9 mouse cellular contexts compared by ENCODE assay signal in genomic region chr2:165529106-165529505, GRCm38 (mm10). TPM values are rescaled to one million over a fixed set of nuclear protein-coding genes. Genes with fewer than 3 reads are reported as not detected.
DNase-seq lines count a peak whose midpoint lies in the region; ATAC-seq lines count a peak whose summit lies in the region.
"Had no signal": no experiment of that assay in that cellular context is flagged by ENCODE, and none has a peak within 500 bp of the region (broad histone marks: within the 10 kb centered on the region; RNA-seq: fewer than 3 reads in every experiment).

No protein-coding gene starts in this region.

- H3K4me2 ChIP-seq in midbrain, embryonic 16.5 days (ENCODE audit: low read length): no peak overlapping the region
- no peak overlapping the region for H3K4me2 ChIP-seq in hindbrain, embryonic 15.5 days
- H3K4me2 ChIP-seq: heart, embryonic 13.5 days had no signal

- no peak overlapping the region for H3K4me3 ChIP-seq in midbrain, embryonic 10.5 days
- H3K4me3 ChIP-seq in midbrain, embryonic 16.5 days (ENCODE audit: low read depth, low read length): no peak overlapping the region
- H3K4me3 ChIP-seq in hindbrain, embryonic 15.5 days: no peak overlapping the region
- H3K4me3 ChIP-seq: heart, embryonic 13.5 days had no signal

- DNase-seq in midbrain, embryonic 10.5 days (ENCODE audit: low spot score): peak; percentile 73
- DNase-seq in adrenal gland, adult 8-10 months: peak; percentile 8
- DNase-seq in embryo, embryonic 10.5 days (ENCODE audit: low spot score): peak; percentile 87
- DNase-seq in lung, adult 18-20 months: peak; percentile 34 to 40
- DNase-seq in retina, embryonic 14.5 days (ENCODE audit: low spot score): peak; percentile 86
- peak; percentile 73 for DNase-seq in urinary bladder, postnatal 25 days (ENCODE audit: low spot score)

- no peaks in the 10 kb centered on the region for H3K36me3 ChIP-seq in midbrain, embryonic 10.5 days
- no peaks in the 10 kb centered on the region for H3K36me3 ChIP-seq in midbrain, embryonic 16.5 days (ENCODE audit: control insufficient read depth, insufficient read depth, low read length)
- no peaks in the 10 kb centered on the region for H3K36me3 ChIP-seq in hindbrain, embryonic 15.5 days
- H3K36me3 ChIP-seq: heart, embryonic 13.5 days had no signal

- H3K9me3 ChIP-seq in midbrain, embryonic 10.5 days (replicated peaks): no peaks in the 10 kb centered on the region
- no peaks in the 10 kb centered on the region for H3K9me3 ChIP-seq in midbrain, embryonic 16.5 days (replicated peaks; ENCODE audit: control insufficient read depth, low read length, poor library complexity, severe bottlenecking)
- no peaks in the 10 kb centered on the region for H3K9me3 ChIP-seq in hindbrain, embryonic 15.5 days
- H3K9me3 ChIP-seq: heart, embryonic 13.5 days had no signal

- no peak for ATAC-seq in midbrain, embryonic 16.5 days
- no peak for ATAC-seq in hindbrain, embryonic 15.5 days (ENCODE audit: low FRiP score, low read depth)

- WGBS in midbrain, embryonic 10.5 days: 24% methylated on average over 8 of the region's 8 CpGs
- 21% methylated on average over 8 of the region's 8 CpGs for WGBS in midbrain, embryonic 16.5 days
- WGBS in hindbrain, embryonic 15.5 days: 19% methylated on average over 8 of the region's 8 CpGs

- peaks cover 20% of the 10 kb centered on the region for H3K4me1 ChIP-seq in midbrain, embryonic 10.5 days
- H3K4me1 ChIP-seq in midbrain, embryonic 16.5 days (ENCODE audit: control insufficient read depth, insufficient read depth, low read length): no peaks in the 10 kb centered on the region
- H3K4me1 ChIP-seq in hindbrain, embryonic 15.5 days (replicated peaks): 0 out of 2 replicates have a peak, but pooled peaks cover 2% of the 10 kb centered on the region
- H3K4me1 ChIP-seq: heart, embryonic 13.5 days had no signal

- no peak overlapping the region for H3K27ac ChIP-seq in midbrain, embryonic 10.5 days (replicated peaks)
- H3K27ac ChIP-seq in midbrain, embryonic 16.5 days (ENCODE audit: low read length): no peak overlapping the region
- H3K27ac ChIP-seq in hindbrain, embryonic 15.5 days (replicated peaks): peak overlapping the region; percentile 31; the same call in 1 of the 2 replicates
- H3K27ac ChIP-seq: heart, embryonic 13.5 days had no signal

- H3K9ac ChIP-seq in midbrain, embryonic 16.5 days (ENCODE audit: low read depth, low read length): no peak overlapping the region
- no peak overlapping the region for H3K9ac ChIP-seq in hindbrain, embryonic 15.5 days
- H3K9ac ChIP-seq: heart, embryonic 13.5 days had no signal

- no peaks in the 10 kb centered on the region for H3K27me3 ChIP-seq in midbrain, embryonic 10.5 days (ENCODE audit: low read depth, poor library complexity, severe bottlenecking)
- H3K27me3 ChIP-seq in midbrain, embryonic 16.5 days (ENCODE audit: control insufficient read depth, insufficient read depth, low read depth, low read length): no peaks in the 10 kb centered on the region
- H3K27me3 ChIP-seq in hindbrain, embryonic 15.5 days: no peaks in the 10 kb centered on the region

RNA-seq across cellular contexts. Expression of gene Slc2a10, which starts 25.5 kb away (rescaled TPM):
- 4.0 and 4.4 TPM in 2 replicates for polyA plus RNA-seq in midbrain, embryonic 10.5 days (2016; fragmentation: Nextera tagmentation; extraction: Ambion mirVana)
- 1.7 and 1.9 TPM in 2 replicates for polyA plus RNA-seq in midbrain, embryonic 16.5 days (2015; fragmentation: Nextera tagmentation; extraction: Ambion mirVana)
- total RNA-seq in adrenal gland, adult 8-10 months (2022): 1 to 10 TPM in 1 of 4 experiments, under 1 TPM in 3; 0.58 to 2.1 (median 0.74) TPM
- 3.0 and 3.5 TPM in 2 replicates for polyA plus RNA-seq in hindbrain, embryonic 15.5 days (2015; fragmentation: Nextera tagmentation; extraction: Ambion mirVana)

RNA-seq across cellular contexts. Expression of gene Trp53rka, which starts 36.0 kb away (rescaled TPM):
- 53.2 and 56.9 TPM in 2 replicates for polyA plus RNA-seq in midbrain, embryonic 10.5 days (2016; fragmentation: Nextera tagmentation; extraction: Ambion mirVana)
- polyA plus RNA-seq in midbrain, embryonic 16.5 days (2015; fragmentation: Nextera tagmentation; extraction: Ambion mirVana): 39.4 and 41.7 TPM in 2 replicates
- total RNA-seq in adrenal gland, adult 8-10 months (2022): 10 to 100 TPM; 12.5 to 17.3 (median 14.7) TPM
- 43.5 and 45.7 TPM in 2 replicates for polyA plus RNA-seq in hindbrain, embryonic 15.5 days (2015; fragmentation: Nextera tagmentation; extraction: Ambion mirVana)

RNA-seq across cellular contexts. Expression of gene Slc13a3, which starts 56.1 kb away (rescaled TPM):
- polyA plus RNA-seq in midbrain, embryonic 10.5 days (2016; fragmentation: Nextera tagmentation; extraction: Ambion mirVana): 0.48 and 1.3 TPM in 2 replicates
- polyA plus RNA-seq in midbrain, embryonic 16.5 days (2015; fragmentation: Nextera tagmentation; extraction: Ambion mirVana): 8.4 and 10.6 TPM in 2 replicates
- 1 to 10 TPM; 1.1 to 1.5 (median 1.4) TPM for total RNA-seq in adrenal gland, adult 8-10 months (2022)
- 7.7 and 8.7 TPM in 2 replicates for polyA plus RNA-seq in hindbrain, embryonic 15.5 days (2015; fragmentation: Nextera tagmentation; extraction: Ambion mirVana)

Comparison
In these comparisons a context has a peak if more than half of its experiments do, and no peak if none do; other contexts are left out.
1. DNase-seq: peak in every context shown above with its lines; median percentile 87 in embryo, embryonic 10.5 days; 86 in retina, embryonic 14.5 days; 73 in midbrain, embryonic 10.5 days; 73 in urinary bladder, postnatal 25 days; 37 in lung, adult 18-20 months; 8 in adrenal gland, adult 8-10 months.